Mouse (Mus musculus) lung, adult 2 months (tissue): ENCODE measurements around the gene Prr14l.

ENCODE experiments used
- CTCF ChIP-seq: fragments of 200-500 bp; IDR thresholded peaks from 2 replicates; pipeline ENCODE4 v1.5.1; 2011; ENCODE audit warnings: mild to moderate bottlenecking, low read length, control low read depth; ENCODE audit not compliant: insufficient read depth
- POLR2A ChIP-seq: fragments of 200-500 bp; IDR thresholded peaks from 2 replicates; pipeline ENCODE4 v1.6.1; 2011; ENCODE audit warnings: low read depth, mild to moderate bottlenecking, control low read depth, low read length, borderline replicate concordance; ENCODE audit errors: extremely low read depth

GRCm38 (mm10) chr5:32820471-32820870 lies 33.6 kb downstream of the Prr14l start:
- no peak for TF ChIP-seq POLR2A
- no peak for TF ChIP-seq CTCF
